Mouse (Mus musculus): ENCODE results near the gene Zfp950.
A peak's percentile ranks its signal among the peaks of the same experiment; 100 is the strongest.
"Not testable (repeated sequence)": the region's sequence is repeated elsewhere in the genome, so short reads cannot be mapped to it uniquely, and the experiment has no call there.

Zfp950 gene

DNA sequence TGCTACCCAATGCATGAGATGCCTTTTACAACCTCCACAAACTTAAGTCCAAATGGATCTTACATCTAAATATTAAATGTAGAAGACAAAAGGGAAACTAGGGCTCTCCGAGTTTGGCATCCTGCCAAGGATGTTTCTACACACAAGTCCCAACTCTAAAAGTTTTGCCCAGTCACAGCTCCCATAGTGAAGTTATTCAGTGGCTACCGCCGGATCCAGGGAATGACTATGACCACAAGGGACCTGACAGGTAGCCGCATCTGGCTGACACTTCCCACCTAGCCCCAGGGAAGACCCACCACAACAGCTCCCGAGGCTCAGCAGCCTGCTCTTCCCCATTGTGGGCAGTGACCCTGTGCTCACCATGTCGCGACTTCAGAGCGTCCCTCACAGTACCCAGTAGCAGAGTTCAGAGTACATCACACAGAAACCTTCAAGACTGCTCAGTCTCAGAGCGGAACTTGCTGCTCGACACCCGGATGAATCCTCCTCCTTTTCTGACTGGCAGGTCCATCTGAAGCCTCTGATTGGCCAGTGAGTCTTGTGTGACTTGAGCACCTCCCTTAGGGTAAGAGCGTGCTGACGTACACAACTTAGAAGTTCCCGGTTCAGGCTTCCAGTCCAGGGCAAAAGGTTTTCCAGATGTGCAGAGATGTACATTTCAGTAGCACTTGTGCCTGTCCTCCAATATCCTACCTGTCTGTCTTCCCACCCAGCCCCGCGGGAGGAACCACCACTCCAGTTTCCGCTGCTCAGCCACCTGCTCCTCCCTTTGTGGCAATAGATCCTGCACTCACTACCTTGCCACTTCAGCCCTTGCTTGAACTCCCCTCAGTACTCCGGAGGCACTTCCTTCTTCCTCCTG is at the start of gene Zfp950:
Gene Zfp950 (minus strand): TSS at position 499 of the 865 bp plus-strand sequence.
- DNase-seq = peak; percentile 85

DNA sequence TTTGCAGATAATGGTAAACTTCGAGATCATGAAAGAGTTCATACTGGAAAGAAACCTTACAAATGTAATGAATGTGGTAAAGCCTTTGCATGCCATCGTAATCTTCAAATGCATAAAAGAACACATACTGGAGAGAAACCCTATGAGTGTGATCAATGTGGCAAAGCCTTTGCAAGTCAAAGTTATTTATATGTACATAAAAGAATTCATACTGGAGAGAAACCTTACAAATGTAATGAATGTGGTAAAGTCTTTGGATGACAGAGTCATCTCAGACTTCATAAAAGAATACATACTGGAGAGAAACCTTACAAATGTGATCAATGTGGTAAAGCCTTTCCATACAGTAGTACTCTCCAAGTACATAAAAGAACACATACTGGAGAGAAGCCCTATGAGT is 43.0 kb upstream of the Zfp950 start, which contains the start of gene Gm6020:
Gene Gm6020 (plus strand): TSS at position 301 of the 400 bp plus-strand sequence.
- not testable (repeated sequence) for DNase-seq

GRCm38 (mm10) chr19:61175756-61176324 is 35.2 kb upstream of the Zfp950 start, which contains the start of gene Gm7102:
TSS of gene Gm7102 (minus strand) at chr19:61176309.
- no peak for DNase-seq

DNA sequence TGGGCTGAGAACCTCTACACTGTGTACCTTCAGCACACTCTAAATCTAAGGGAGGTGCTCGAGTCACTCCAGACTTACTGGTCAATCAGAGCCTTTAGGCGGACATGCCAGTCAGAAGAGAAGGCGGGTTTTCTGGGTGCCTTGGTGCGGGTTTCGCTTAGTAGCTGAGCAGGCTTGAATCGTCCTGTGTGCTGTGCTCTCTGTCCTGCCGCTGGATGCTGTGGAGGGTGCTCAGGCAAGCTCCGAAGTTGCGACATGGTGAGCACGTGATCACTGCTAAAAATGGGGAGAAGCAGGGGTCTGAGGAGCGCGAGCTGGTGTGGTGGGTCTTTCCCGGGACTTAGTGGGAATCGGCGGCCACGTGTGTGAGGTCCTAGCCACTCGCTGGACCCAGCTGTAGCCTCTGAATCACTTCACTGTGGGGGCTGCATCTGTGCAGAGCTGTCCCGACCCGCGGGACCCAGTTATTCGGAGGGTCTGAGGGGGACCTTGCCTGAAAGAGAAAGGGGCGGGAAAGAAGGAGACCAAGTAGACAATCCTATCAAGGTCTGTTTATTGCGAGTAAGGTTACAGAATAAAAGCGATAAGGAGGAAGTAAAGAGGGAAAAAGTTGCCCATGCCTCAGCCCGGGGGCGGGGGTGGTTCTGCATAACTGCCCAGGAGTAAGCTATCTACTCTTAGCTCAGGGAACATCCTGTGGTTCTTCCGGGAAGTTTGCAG is 11.2 kb upstream of the Zfp950 start:
- no peak for DNase-seq

DNA sequence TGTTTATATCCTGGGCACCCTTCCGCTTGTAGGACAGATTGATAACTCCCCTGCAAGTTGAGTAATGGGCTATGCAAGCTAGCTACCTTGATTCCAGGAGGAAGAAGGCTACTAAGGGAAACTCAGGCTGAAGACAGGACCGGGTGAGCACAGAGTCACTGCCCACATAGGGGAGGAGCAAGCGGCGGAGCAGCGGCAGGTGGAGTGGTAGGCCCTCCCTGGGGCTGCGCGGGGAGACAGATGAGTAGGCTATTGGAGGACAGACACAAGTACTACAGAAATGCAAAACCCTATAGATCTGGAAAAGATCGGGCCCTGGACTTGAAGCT is 10.7 kb upstream of the Zfp950 start:
- DNase-seq = no peak

- no peak for DNase-seq
Measured at GRCm38 (mm10) chr19:61141299-61141698, 659 bp upstream of the Zfp950 start.

DNA sequence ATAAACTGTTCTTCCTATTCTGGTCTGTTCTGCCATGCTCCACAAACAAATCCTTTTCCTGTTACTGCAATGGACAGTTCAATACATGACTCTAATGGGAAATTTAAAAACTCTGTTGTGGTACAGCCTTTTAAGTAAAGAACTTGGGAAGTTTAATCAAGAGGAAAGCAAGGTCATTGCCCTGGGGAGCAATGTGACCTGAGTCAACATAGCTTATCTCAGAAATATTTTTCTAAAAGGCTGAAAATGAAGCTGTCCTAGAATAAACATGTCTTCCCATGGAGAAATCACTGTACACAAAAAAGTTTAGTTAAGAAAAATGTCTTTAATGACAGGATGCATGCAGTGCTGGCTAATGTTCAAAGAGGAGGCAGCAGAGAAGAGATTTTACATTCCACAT is 2.0 kb downstream of the Zfp950 start:
- DNase-seq = no peak

GRCm38 (mm10) chr19:61131096-61131495 is 9.5 kb downstream of the Zfp950 start:
- no peak for DNase-seq

GRCm38 (mm10) chr19:61110184-61110583 is 30.5 kb downstream of the Zfp950 start:
- DNase-seq = no peak

DNA sequence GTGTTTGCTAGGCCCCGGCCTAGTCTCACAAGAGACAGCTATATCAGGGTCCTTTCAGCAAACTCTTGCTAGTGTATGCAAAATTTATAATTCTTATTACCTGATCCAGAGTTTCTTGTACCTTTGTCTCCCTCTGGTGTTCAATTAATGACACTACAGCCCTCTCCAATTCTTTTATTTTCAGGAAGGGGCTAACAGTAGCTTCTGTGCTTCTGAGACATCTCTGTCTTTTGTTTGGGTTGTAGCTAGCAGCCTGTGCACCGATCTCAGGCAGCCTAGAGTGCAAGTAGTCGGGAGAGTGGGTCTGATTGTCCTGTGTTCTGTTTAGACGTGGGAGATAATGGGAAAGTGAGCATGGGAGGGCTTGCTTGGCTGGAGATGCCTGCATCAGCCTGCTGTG is 42.9 kb downstream of the Zfp950 start:
- no peak for DNase-seq

DNA sequence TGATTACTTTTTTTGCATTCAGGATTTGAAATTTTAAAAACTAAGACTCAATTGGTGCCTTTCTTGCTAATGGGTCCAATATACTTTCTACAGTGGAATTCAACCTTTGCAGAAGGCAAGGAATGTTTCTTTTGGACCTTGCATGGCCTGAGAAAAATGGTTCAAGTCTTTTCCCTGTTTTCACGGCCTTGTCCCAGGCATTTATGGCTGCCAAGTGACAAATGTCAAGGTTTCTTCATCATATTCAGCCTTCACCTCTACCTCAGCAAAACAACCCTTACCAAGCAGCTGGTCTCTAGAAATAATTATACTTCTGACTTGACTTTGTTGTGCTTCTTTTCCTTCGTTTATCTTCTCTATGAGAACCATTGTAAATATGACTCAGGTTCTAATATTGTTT is 43.9 kb downstream of the Zfp950 start:
- no peak for DNase-seq

DNA sequence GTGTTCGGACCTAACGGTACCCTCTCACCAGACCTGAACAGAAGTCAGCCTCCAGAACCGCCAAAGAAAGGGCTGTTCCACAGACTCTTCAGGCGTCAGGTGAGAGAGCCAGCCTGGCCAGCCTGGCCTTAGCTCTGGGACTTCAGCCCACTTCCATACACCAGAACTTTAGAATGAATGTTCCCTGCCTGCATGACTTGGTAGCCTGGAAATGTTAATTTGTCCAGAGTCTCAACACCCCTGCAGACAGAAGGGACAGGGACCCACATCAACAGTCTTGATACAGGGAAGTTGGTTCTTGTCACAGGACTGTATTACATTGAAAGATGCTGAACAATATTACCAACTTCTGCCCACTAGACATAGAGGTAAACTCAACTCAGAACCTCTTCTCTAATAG is 50.1 kb downstream of the Zfp950 start:
- no peak for DNase-seq

GRCm38 (mm10) chr19:61089001-61089400 is 51.6 kb downstream of the Zfp950 start:
- DNase-seq = no peak

DNA sequence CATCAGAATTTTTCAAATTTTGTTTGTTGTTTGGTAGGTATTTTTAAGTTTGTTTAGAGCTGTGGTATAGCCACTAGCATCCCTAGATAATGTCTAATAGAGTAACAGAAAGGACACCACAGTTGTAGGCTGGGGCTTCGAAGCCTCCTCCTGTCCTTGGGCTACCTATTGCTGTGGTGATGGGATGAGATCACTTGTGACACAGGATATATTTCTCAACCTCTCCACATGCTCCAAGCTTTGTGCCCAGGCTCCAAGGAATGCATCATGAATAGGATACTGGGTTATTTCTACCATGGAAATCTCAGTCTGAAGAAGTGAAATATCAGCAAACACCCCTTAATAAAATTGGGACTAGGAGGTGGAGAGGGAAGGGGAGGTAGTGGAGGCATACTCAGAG is 52.9 kb downstream of the Zfp950 start:
- DNase-seq = no peak

DNA sequence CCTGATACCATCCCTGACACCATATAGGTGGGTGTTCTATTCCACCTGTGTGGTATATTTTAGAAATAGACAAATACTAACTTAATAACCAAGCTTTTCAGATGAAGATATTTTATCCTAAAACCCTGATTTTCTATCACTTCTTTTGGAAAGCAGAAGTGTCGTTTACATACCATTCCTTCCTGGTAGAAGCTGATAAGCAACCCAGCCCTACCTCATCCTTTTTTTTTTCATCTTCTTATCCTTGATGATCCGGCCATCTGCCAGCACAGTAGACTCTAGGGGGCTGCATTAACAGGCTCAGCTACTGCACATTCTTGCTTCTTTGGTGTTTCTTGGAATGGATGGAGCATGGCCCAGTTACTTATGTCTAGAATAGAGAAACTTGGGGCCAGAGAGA is 55.4 kb downstream of the Zfp950 start:
- DNase-seq = no peak

DNA sequence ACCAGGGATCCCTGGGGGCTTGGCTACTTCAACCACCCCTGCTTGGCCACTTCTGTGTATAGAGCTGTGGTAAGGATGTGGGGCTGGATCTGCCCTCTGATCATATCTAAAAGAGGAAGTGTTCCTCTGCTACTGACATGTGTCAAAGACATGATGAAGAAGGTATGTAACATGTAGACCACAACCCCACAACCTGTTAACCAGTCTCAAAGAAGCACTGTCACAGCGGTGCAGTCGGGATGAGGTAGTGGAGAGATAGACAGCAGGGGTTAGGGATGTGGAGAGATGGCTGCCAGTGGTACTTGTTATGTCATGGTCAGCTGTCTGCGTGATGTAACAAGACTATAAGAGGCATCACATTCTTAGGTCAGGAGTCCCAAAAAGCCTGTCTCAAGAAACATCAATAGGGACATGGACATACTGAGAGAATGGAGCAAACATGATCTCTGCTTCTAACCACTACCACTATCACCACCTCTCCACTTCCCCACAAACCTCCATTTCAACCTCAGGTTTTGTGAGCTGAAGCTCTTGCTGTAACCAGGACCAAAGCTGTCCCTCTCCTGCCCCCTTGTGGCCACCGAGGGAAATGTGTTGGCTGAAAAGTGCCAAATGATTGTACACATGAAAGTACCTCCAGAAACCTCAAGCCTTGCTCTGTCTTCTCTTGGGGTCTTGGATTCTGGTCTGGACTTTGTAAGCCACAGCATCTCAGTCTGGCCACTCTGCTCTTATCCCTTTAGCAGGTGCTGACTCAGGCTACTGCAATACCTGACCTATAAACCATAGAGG is 56.3 kb downstream of the Zfp950 start:
- DNase-seq = peak; percentile 81

GRCm38 (mm10) chr19:61083006-61083405 is 57.6 kb downstream of the Zfp950 start:
- no peak for DNase-seq

GRCm38 (mm10) chr19:61080251-61080749 is 60.3 kb downstream of the Zfp950 start:
- DNase-seq = no peak

DNA sequence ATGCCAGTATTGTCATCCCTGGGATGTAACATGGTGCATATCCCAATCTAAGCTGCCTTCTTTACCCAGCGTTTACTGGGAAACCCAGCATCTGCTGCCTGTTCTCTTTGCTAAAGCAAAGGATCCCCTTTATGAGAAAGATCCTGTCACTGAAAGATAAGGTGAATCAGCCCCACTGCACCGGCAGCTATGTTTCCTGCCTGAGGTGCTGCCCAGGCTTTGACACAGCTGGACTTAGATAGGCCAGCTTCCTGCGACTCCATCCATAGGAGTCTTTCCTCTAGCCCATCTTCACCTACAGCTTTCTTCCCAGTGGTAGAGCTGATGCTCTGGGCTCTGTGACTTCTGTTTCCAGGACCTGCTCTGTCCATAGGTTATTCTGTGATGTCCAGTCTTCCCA is 62.0 kb downstream of the Zfp950 start:
- DNase-seq = no peak

DNA sequence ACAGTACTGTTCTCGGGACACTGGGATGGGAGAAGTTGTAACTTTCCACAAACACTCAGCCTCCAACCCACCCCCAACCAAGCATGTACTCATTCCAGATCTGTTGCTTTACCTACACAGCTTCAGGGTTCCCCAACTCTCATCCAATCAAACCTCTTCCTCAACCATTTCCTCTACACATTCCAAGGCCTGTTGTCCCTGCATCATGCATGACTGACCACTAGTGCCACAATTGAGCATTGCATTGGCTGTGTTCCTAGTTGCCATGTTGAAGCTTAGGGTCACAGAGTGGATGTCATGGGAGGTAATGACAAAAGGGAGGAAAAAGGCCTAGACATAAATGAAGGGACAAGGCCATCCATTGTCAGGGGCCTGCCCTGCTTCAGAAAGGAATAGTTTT is 75.6 kb downstream of the Zfp950 start:
- DNase-seq = no peak

- no peak for DNase-seq
Measured at GRCm38 (mm10) chr19:61064386-61064785, 76.3 kb downstream of the Zfp950 start.

GRCm38 (mm10) chr19:61057581-61057980 is 83.1 kb downstream of the Zfp950 start:
- no peak for DNase-seq
